Mouse (Mus musculus) liver, embryonic 14.5 days (tissue): ENCODE measurements around the gene Qdpr.

Experiments used
- CTCF ChIP-seq: IDR thresholded peaks from 2 replicates; pipeline ENCODE4 v1.5.1; 2016; ENCODE audit warnings: antibody characterized with exemption, low read depth, control low read depth
- EP300 ChIP-seq: IDR thresholded peaks from 2 replicates; pipeline ENCODE4 v1.6.1; 2016; ENCODE audit warnings: antibody characterized with exemption, low read depth

DNA sequence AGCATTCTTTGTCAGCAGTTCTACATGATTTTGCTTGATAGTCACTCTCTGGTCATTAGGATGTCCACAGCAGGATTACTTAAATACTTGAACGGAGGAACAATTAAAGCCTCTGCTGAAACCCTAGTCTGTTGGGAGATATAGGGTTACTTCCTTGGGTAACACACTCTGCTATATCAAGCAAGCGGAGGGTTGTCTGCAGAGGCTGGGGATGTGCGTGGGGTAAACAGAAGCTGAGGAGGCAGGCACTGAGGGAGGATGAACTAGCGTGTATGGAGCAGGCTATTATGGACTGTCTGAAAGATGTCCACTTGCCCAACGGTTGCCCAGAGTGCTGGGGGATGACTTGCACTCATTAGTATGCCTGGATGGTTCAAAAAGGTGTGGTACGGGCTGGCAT lies 3.4 kb upstream of the Qdpr start, which contains the start of gene Clrn2:
- TF ChIP-seq CTCF, result no peak
- TF ChIP-seq EP300, result no peak
